Mouse (Mus musculus): Measurements from ENCODE around the gene 9430097D07Rik. TPM values are rescaled to one million over a fixed set of nuclear protein-coding genes. Genes with fewer than 3 reads are reported as not detected.

The 9430097D07Rik gene
- total and polyA plus RNA-seq, 2 experiments from 2014 or later: 0.45 to 1.0 TPM

DNA sequence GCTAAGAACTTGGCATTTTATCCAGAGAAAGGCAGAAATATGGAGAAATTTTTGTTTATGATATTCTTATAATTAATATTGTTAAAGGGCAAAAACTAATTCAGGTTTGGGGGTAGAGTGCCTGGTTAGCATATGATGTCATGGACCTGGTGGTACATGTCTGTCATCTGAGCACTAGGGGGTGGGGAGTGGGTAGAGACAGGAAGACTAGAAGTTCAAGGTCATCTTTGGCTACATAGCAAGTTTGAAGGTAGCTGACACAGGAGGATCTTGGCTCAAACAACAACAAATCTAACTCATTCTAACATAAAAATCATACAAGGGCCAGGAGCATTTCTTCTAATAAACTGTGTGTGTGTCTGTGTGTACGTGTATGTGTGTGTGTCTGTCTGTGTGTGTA lies 47.2 kb downstream of the 9430097D07Rik start:
- no peak for DNase-seq
- H3K36me3 ChIP-seq (ENCODE audit: insufficient read depth): no peaks in the 10 kb centered on the region
- TF ChIP-seq CTCF (IDR thresholded peaks at IDR 0.05; ENCODE audit: low read depth): no peak
- no peak overlapping the region for H3K4me3 ChIP-seq (ENCODE audit: low read depth, low read length)
- 89% methylated on average over 1 of the region's 1 CpGs for WGBS
- no peaks in the 10 kb centered on the region for H3K9me3 ChIP-seq (ENCODE audit: low read length)
- no peak for ATAC-seq
- H3K4me1 ChIP-seq (ENCODE audit: insufficient read depth): no peaks in the 10 kb centered on the region
- no peaks in the 10 kb centered on the region for H3K27me3 ChIP-seq (ENCODE audit: insufficient read depth, low read length)
- H3K4me2 ChIP-seq (ENCODE audit: low read depth): no peak overlapping the region
- no peak overlapping the region for H3K9ac ChIP-seq
- no peak overlapping the region for H3K27ac ChIP-seq (ENCODE audit: low read depth, low read length)

GRCm38 (mm10) chr2:32527468-32527966 lies 48.0 kb downstream of the 9430097D07Rik start:
- Histone ChIP-seq H3K4me3 (ENCODE audit: low read depth, low read length) (no peak overlapping the region), H3K36me3 (ENCODE audit: insufficient read depth) (no peaks in the 10 kb centered on the region), H3K9ac (no peak overlapping the region), H3K27me3 (ENCODE audit: insufficient read depth, low read length) (no peaks in the 10 kb centered on the region), H3K27ac (ENCODE audit: low read depth, low read length) (no peak overlapping the region), H3K4me2 (ENCODE audit: low read depth) (no peak overlapping the region), H3K9me3 (ENCODE audit: low read length) (no peaks in the 10 kb centered on the region), H3K4me1 (ENCODE audit: insufficient read depth) (no peaks in the 10 kb centered on the region)
- ATAC-seq (no peak), DNase-seq (no peak)
- no peak for TF ChIP-seq CTCF (IDR thresholded peaks at IDR 0.05; ENCODE audit: low read depth)
- WGBS: 74% methylated on average over 14 of the region's 14 CpGs

DNA sequence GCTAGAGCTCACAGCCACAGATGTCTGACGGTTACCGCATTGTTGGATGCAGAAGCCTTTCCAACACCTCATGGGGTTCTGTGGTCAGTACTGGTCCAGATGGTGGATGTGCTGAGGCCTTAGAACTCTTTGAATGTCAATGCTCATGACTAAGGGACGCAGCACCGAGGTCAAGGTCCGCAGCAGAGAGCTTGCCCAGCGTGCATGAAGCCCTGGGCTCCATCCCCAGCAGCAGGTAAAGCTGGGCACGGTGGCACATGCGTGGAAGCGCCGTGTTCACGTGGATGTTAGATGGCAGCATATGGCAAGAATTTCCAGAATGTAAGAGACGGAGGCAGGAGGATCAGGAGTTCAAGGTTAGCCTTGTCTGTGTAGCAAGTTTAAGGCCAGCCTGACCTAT lies 49.7 kb downstream of the 9430097D07Rik start:
- WGBS: 85% methylated on average over 12 of the region's 12 CpGs
- TF ChIP-seq CTCF (IDR thresholded peaks at IDR 0.05; ENCODE audit: low read depth): no peak

GRCm38 (mm10) chr2:32524536-32525031 lies 50.9 kb downstream of the 9430097D07Rik start:
- no peak for TF ChIP-seq CTCF (IDR thresholded peaks at IDR 0.05; ENCODE audit: low read depth)
- WGBS: 89% methylated on average over 13 of the region's 13 CpGs
- Histone ChIP-seq H3K36me3 (ENCODE audit: insufficient read depth) (no peaks in the 10 kb centered on the region), H3K27ac (ENCODE audit: low read depth, low read length) (no peak overlapping the region), H3K27me3 (ENCODE audit: insufficient read depth, low read length) (no peaks in the 10 kb centered on the region), H3K4me1 (ENCODE audit: insufficient read depth) (no peaks in the 10 kb centered on the region), H3K9ac (no peak overlapping the region), H3K4me2 (ENCODE audit: low read depth) (no peak overlapping the region), H3K9me3 (ENCODE audit: low read length) (no peaks in the 10 kb centered on the region), H3K4me3 (ENCODE audit: low read depth, low read length) (no peak overlapping the region)
- DNase-seq (no peak), ATAC-seq (no peak)

More for the DNA sequence above, 49.7 kb downstream of the 9430097D07Rik start:
- Histone ChIP-seq H3K4me3 (ENCODE audit: low read depth, low read length) (no peak overlapping the region), H3K4me1 (ENCODE audit: insufficient read depth) (no peaks in the 10 kb centered on the region), H3K27ac (ENCODE audit: low read depth, low read length) (no peak overlapping the region), H3K27me3 (ENCODE audit: insufficient read depth, low read length) (no peaks in the 10 kb centered on the region), H3K4me2 (ENCODE audit: low read depth) (no peak overlapping the region), H3K36me3 (ENCODE audit: insufficient read depth) (no peaks in the 10 kb centered on the region), H3K9me3 (ENCODE audit: low read length) (no peaks in the 10 kb centered on the region), H3K9ac (no peak overlapping the region)
- ATAC-seq (no peak), DNase-seq (no peak)

Other genes with a start within 250 kb of the 9430097D07Rik start
- gene Ciz1, start 223.4 kb downstream of the 9430097D07Rik start, total RNA-seq (2014; rRNA removed): 62.6 and 78.2 TPM in 2 replicates
- 51.5 and 52.9 TPM in 2 replicates for gene Ciz1, start 223.4 kb downstream of the 9430097D07Rik start, polyA plus RNA-seq (2015; fragmentation: Nextera tagmentation; extraction: Ambion mirVana)
- 76.2 and 106 TPM in 2 replicates for gene Dnm1, start 222.3 kb downstream of the 9430097D07Rik start, total RNA-seq (2014; rRNA removed)
- 47.9 and 71.6 TPM in 2 replicates for gene Dnm1, start 222.3 kb downstream of the 9430097D07Rik start, polyA plus RNA-seq (2015; fragmentation: Nextera tagmentation; extraction: Ambion mirVana)
- 197 and 210 TPM in 2 replicates for gene 1110008P14Rik, start 193.7 kb downstream of the 9430097D07Rik start, total RNA-seq (2014; rRNA removed)
- gene 1110008P14Rik, start 193.7 kb downstream of the 9430097D07Rik start, polyA plus RNA-seq (2015; fragmentation: Nextera tagmentation; extraction: Ambion mirVana): 160 and 186 TPM in 2 replicates
- gene Lcn2, start 187.4 kb downstream of the 9430097D07Rik start, total RNA-seq (2014; rRNA removed): 0.54 and 1.2 TPM in 2 replicates
- 0.63 and 1.0 TPM in 2 replicates for gene Lcn2, start 187.4 kb downstream of the 9430097D07Rik start, polyA plus RNA-seq (2015; fragmentation: Nextera tagmentation; extraction: Ambion mirVana)
- gene Ptges2, start 179.8 kb downstream of the 9430097D07Rik start, total RNA-seq (2014; rRNA removed): 32.1 and 37.5 TPM in 2 replicates
- gene Ptges2, start 179.8 kb downstream of the 9430097D07Rik start, polyA plus RNA-seq (2015; fragmentation: Nextera tagmentation; extraction: Ambion mirVana): 54.9 and 58.6 TPM in 2 replicates
- 3.8 and 4.5 TPM in 2 replicates for gene Naif1, start 125.2 kb downstream of the 9430097D07Rik start, total RNA-seq (2014; rRNA removed)
- gene Naif1, start 125.2 kb downstream of the 9430097D07Rik start, polyA plus RNA-seq (2015; fragmentation: Nextera tagmentation; extraction: Ambion mirVana): 2.4 and 3.9 TPM in 2 replicates
- gene Slc25a25, start 124.2 kb downstream of the 9430097D07Rik start, total RNA-seq (2014; rRNA removed): 55.4 and 62.5 TPM in 2 replicates
- 38.3 and 40.9 TPM in 2 replicates for gene Slc25a25, start 124.2 kb downstream of the 9430097D07Rik start, polyA plus RNA-seq (2015; fragmentation: Nextera tagmentation; extraction: Ambion mirVana)
- 17.6 and 19.7 TPM in 2 replicates for gene Fam102a, start 40.4 kb downstream of the 9430097D07Rik start, total RNA-seq (2014; rRNA removed)
- gene Fam102a, start 40.4 kb downstream of the 9430097D07Rik start, polyA plus RNA-seq (2015; fragmentation: Nextera tagmentation; extraction: Ambion mirVana): 7.2 and 7.5 TPM in 2 replicates
- 59.2 and 60.5 TPM in 2 replicates for gene Dpm2, start 4.8 kb downstream of the 9430097D07Rik start, total RNA-seq (2014; rRNA removed)
- 142 and 152 TPM in 2 replicates for gene Dpm2, start 4.8 kb downstream of the 9430097D07Rik start, polyA plus RNA-seq (2015; fragmentation: Nextera tagmentation; extraction: Ambion mirVana)
- gene Pip5kl1, start 887 bp downstream of the 9430097D07Rik start, total RNA-seq (2014; rRNA removed): 6.4 and 11.8 TPM in 2 replicates
- gene Pip5kl1, start 887 bp downstream of the 9430097D07Rik start, polyA plus RNA-seq (2015; fragmentation: Nextera tagmentation; extraction: Ambion mirVana): 5.6 and 8.2 TPM in 2 replicates
- 32.4 and 35.5 TPM in 2 replicates for gene St6galnac4, start 11.4 kb upstream of the 9430097D07Rik start, total RNA-seq (2014; rRNA removed)
- gene St6galnac4, start 11.4 kb upstream of the 9430097D07Rik start, polyA plus RNA-seq (2015; fragmentation: Nextera tagmentation; extraction: Ambion mirVana): 31.3 and 33.2 TPM in 2 replicates
- gene St6galnac6, start 24.0 kb upstream of the 9430097D07Rik start, total RNA-seq (2014; rRNA removed): 65.3 and 72.9 TPM in 2 replicates
- 34.8 and 42.3 TPM in 2 replicates for gene St6galnac6, start 24.0 kb upstream of the 9430097D07Rik start, polyA plus RNA-seq (2015; fragmentation: Nextera tagmentation; extraction: Ambion mirVana)
- 114 and 123 TPM in 2 replicates for gene Ak1, start 46.1 kb upstream of the 9430097D07Rik start, total RNA-seq (2014; rRNA removed)
- 119 and 123 TPM in 2 replicates for gene Ak1, start 46.1 kb upstream of the 9430097D07Rik start, polyA plus RNA-seq (2015; fragmentation: Nextera tagmentation; extraction: Ambion mirVana)
- gene Eng, start 70.9 kb upstream of the 9430097D07Rik start, total RNA-seq (2014; rRNA removed): 8.2 and 14.7 TPM in 2 replicates
- gene Eng, start 70.9 kb upstream of the 9430097D07Rik start, polyA plus RNA-seq (2015; fragmentation: Nextera tagmentation; extraction: Ambion mirVana): 19.3 and 22.1 TPM in 2 replicates
- gene Fpgs, start 128.5 kb upstream of the 9430097D07Rik start, total RNA-seq (2014; rRNA removed): 22.4 and 31.5 TPM in 2 replicates
- 20.7 and 22.0 TPM in 2 replicates for gene Fpgs, start 128.5 kb upstream of the 9430097D07Rik start, polyA plus RNA-seq (2015; fragmentation: Nextera tagmentation; extraction: Ambion mirVana)
- 90.5 and 94.5 TPM in 2 replicates for gene Cdk9, start 137.4 kb upstream of the 9430097D07Rik start, total RNA-seq (2014; rRNA removed)
- 66.5 and 67.5 TPM in 2 replicates for gene Cdk9, start 137.4 kb upstream of the 9430097D07Rik start, polyA plus RNA-seq (2015; fragmentation: Nextera tagmentation; extraction: Ambion mirVana)
- gene Sh2d3c, start 145.4 kb upstream of the 9430097D07Rik start, total RNA-seq (2014; rRNA removed): 16.5 and 24.1 TPM in 2 replicates
- gene Sh2d3c, start 145.4 kb upstream of the 9430097D07Rik start, polyA plus RNA-seq (2015; fragmentation: Nextera tagmentation; extraction: Ambion mirVana): 41.3 and 48.9 TPM in 2 replicates
- gene 6330409D20Rik, start 165.3 kb upstream of the 9430097D07Rik start, total RNA-seq (2014; rRNA removed): 2.1 and 4.3 TPM in 2 replicates
- gene 6330409D20Rik, start 165.3 kb upstream of the 9430097D07Rik start, polyA plus RNA-seq (2015; fragmentation: Nextera tagmentation; extraction: Ambion mirVana): 2.2 and 2.9 TPM in 2 replicates
- 51.4 and 54.3 TPM in 2 replicates for gene Tor2a, start 181.6 kb upstream of the 9430097D07Rik start, total RNA-seq (2014; rRNA removed)
- 40.7 and 44.8 TPM in 2 replicates for gene Tor2a, start 181.6 kb upstream of the 9430097D07Rik start, polyA plus RNA-seq (2015; fragmentation: Nextera tagmentation; extraction: Ambion mirVana)
- gene Ttc16, start 199.9 kb upstream of the 9430097D07Rik start, total RNA-seq (2014; rRNA removed): 1.00 and 1.8 TPM in 2 replicates
- gene Ttc16, start 199.9 kb upstream of the 9430097D07Rik start, polyA plus RNA-seq (2015; fragmentation: Nextera tagmentation; extraction: Ambion mirVana): 0.68 and 1.2 TPM in 2 replicates
- gene Ptrh1, start 200.1 kb upstream of the 9430097D07Rik start, total RNA-seq (2014; rRNA removed): 2.4 and 5.5 TPM in 2 replicates
- gene Ptrh1, start 200.1 kb upstream of the 9430097D07Rik start, polyA plus RNA-seq (2015; fragmentation: Nextera tagmentation; extraction: Ambion mirVana): 4.0 and 4.8 TPM in 2 replicates
- gene Cfap157, start 208.7 kb upstream of the 9430097D07Rik start, total RNA-seq (2014; rRNA removed): 1.0 and 1.2 TPM in 2 replicates
- gene Cfap157, start 208.7 kb upstream of the 9430097D07Rik start, polyA plus RNA-seq (2015; fragmentation: Nextera tagmentation; extraction: Ambion mirVana): 0.94 and 2.8 TPM in 2 replicates